Mouse (Mus musculus): ENCODE results near the gene AI413582. TPM values are rescaled to one million over a fixed set of nuclear protein-coding genes. Genes with fewer than 3 reads are reported as not detected.

AI413582 gene
- total and polyA plus RNA-seq, 3 experiments = 20.6 to 56.5 TPM; not detected in 1

GRCm38 (mm10) chr17:27609576-27609975 lies 44.0 kb upstream of the AI413582 start:
- TF ChIP-seq POLR2AphosphoS5 (IDR thresholded peaks at IDR 0.05; ENCODE audit: borderline replicate concordance, low read depth, low read length) = no peak
- TF ChIP-seq ZMIZ1 (IDR thresholded peaks at IDR 0.05; ENCODE audit: low read depth, low read length) = no peak
- TF ChIP-seq MAX (IDR thresholded peaks at IDR 0.05; ENCODE audit: low read length) = no peak
- no peak for TF ChIP-seq USF2 (IDR thresholded peaks at IDR 0.05; ENCODE audit: borderline replicate concordance in 1 of 2, insufficient read depth in 1 of 2, low read depth in 1 of 2, low read length in 2 of 2)
- no peak for DNase-seq (ENCODE audit: low read depth, low spot score)
- no peaks in the 10 kb centered on the region for H3K9me3 ChIP-seq (replicated peaks; ENCODE audit: insufficient read depth, low read length)
- no peak overlapping the region for H3K9ac ChIP-seq (ENCODE audit: control insufficient read depth, low read depth, low read length, poor library complexity, severe bottlenecking)
- H3K27ac ChIP-seq (ENCODE audit: control insufficient read depth, low read depth, low read length) = no peak overlapping the region
- H3K4me1 ChIP-seq (ENCODE audit: control insufficient read depth in 1 of 2, insufficient read depth in 2 of 2, low read length in 2 of 2) = peaks cover 12 to 31% of the 10 kb centered on the region in 2 experiments
- H3K79me2 ChIP-seq (ENCODE audit: control insufficient read depth, insufficient read depth, low read length, poor library complexity) = peaks cover 78% of the 10 kb centered on the region
- H3K27me3 ChIP-seq (ENCODE audit: control insufficient read depth in 1 of 2, insufficient read depth in 2 of 2, low read length in 2 of 2) = no peaks in the 10 kb centered on the region
- H3K4me3 ChIP-seq (ENCODE audit: control insufficient read depth in 1 of 2, insufficient read depth in 1 of 2, low read depth in 2 of 2, low read length in 2 of 2) = no peak overlapping the region
- H3K36me3 ChIP-seq (ENCODE audit: control insufficient read depth in 1 of 2, insufficient read depth in 2 of 2, low read length in 2 of 2) = peaks cover 2 to 21% of the 10 kb centered on the region in 2 experiments

- H3K27me3 ChIP-seq (ENCODE audit: control insufficient read depth in 1 of 2, insufficient read depth in 2 of 2, low read length in 2 of 2) = no peaks in the 10 kb centered on the region
- H3K9ac ChIP-seq (ENCODE audit: control insufficient read depth, low read depth, low read length, poor library complexity, severe bottlenecking) = 0 out of 2 replicates have a peak overlapping the region, but pooled peaks have one; percentile 9
- H3K4me3 ChIP-seq (ENCODE audit: control insufficient read depth in 1 of 2, insufficient read depth in 1 of 2, low read depth in 2 of 2, low read length in 2 of 2) = no peak overlapping the region
- peaks cover 2 to 14% of the 10 kb centered on the region in 2 experiments for H3K36me3 ChIP-seq (ENCODE audit: control insufficient read depth in 1 of 2, insufficient read depth in 2 of 2, low read length in 2 of 2)
- H3K79me2 ChIP-seq (ENCODE audit: control insufficient read depth, insufficient read depth, low read length, poor library complexity) = peaks cover 77% of the 10 kb centered on the region
- peak; percentile 75 for DNase-seq (ENCODE audit: low read depth, low spot score)
- TF ChIP-seq CHD1 (IDR thresholded peaks at IDR 0.05; ENCODE audit: low read depth, low read length) (no peak), USF2 (IDR thresholded peaks at IDR 0.05; ENCODE audit: borderline replicate concordance in 1 of 2, insufficient read depth in 1 of 2, low read depth in 1 of 2, low read length in 2 of 2) (no peak), MAX (IDR thresholded peaks at IDR 0.05; ENCODE audit: low read length) (no peak), NRF1 (IDR thresholded peaks at IDR 0.05; ENCODE audit: insufficient read depth, low read depth, low read length, poor library complexity, severe bottlenecking) (peak; percentile 66), ELF1 (IDR thresholded peaks at IDR 0.05; ENCODE audit: low read depth, low read length) (no peak), MAZ (IDR thresholded peaks at IDR 0.05; ENCODE audit: low read depth, low read length) (no peak), EP300 (IDR thresholded peaks at IDR 0.05; ENCODE audit: low read depth in 1 of 2, low read length in 2 of 2) (no peak; a peak in 1 of 4 replicates), UBTF (IDR thresholded peaks at IDR 0.05; ENCODE audit: borderline replicate concordance, insufficient read depth, low read depth, low read length) (no peak), MYC (IDR thresholded peaks at IDR 0.05; ENCODE audit: low read depth, low read length) (no peak), POLR2AphosphoS5 (IDR thresholded peaks at IDR 0.05; ENCODE audit: borderline replicate concordance, low read depth, low read length) (no peak), CTCF (IDR thresholded peaks at IDR 0.05 in 2 of 3, conservative IDR thresholded peaks at IDR 0.05 in 1 of 3; ENCODE audit: control insufficient read depth in 1 of 3, insufficient read depth in 1 of 3, low read depth in 2 of 3, low read length in 3 of 3, poor library complexity in 1 of 3, severe bottlenecking in 1 of 3) (no peak), GATA1 (IDR thresholded peaks at IDR 0.05; ENCODE audit: low read depth, low read length) (no peak), TBP (IDR thresholded peaks at IDR 0.05; ENCODE audit: low read depth, low read length) (no peak), TAL1 (IDR thresholded peaks at IDR 0.05; ENCODE audit: low read length) (peak; percentile 36), POLR2AphosphoS2 (IDR thresholded peaks at IDR 0.05; ENCODE audit: low read length) (no peak), RCOR1 (IDR thresholded peaks at IDR 0.05; ENCODE audit: low read depth, low read length) (0 out of 2 replicates have a peak, but pooled peaks have one; percentile 28), MXI1 (IDR thresholded peaks at IDR 0.05; ENCODE audit: low read depth, low read length) (0 out of 2 replicates have a peak, but pooled peaks have one; percentile 24), CHD2 (IDR thresholded peaks at IDR 0.05; ENCODE audit: low read length) (no peak), NELFE (IDR thresholded peaks at IDR 0.05; ENCODE audit: low read depth, low read length) (no peak), KAT2A (conservative IDR thresholded peaks at IDR 0.05; ENCODE audit: low read depth, low read length) (no peak), MYB (IDR thresholded peaks at IDR 0.05; ENCODE audit: low read depth, low read length) (no peak), BHLHE40 (IDR thresholded peaks at IDR 0.05; ENCODE audit: borderline replicate concordance, low read depth, low read length) (no peak), ZKSCAN1 (IDR thresholded peaks at IDR 0.05; ENCODE audit: low read depth, low read length) (no peak), SMC3 (IDR thresholded peaks at IDR 0.05; ENCODE audit: low read depth, low read length) (no peak), MEF2A (IDR thresholded peaks at IDR 0.05; ENCODE audit: extremely low read depth, insufficient replicate concordance, low read depth, low read length, poor library complexity, severe bottlenecking) (peak; percentile 59; the same call in 1 of the 2 replicates), ETS1 (IDR thresholded peaks at IDR 0.05; ENCODE audit: low read depth, low read length) (peak; percentile 49; the same call in 1 of the 2 replicates), POLR2A (IDR thresholded peaks at IDR 0.05; ENCODE audit: control insufficient read depth in 1 of 2, insufficient read depth in 1 of 2, low read depth in 1 of 2, low read length in 2 of 2, poor library complexity in 1 of 2) (no peak)
- peak overlapping the region; percentile 17; the same call in 1 of the 2 replicates for H3K27ac ChIP-seq (ENCODE audit: control insufficient read depth, low read depth, low read length)
- peaks cover 13 to 23% of the 10 kb centered on the region in 2 experiments for H3K4me1 ChIP-seq (ENCODE audit: control insufficient read depth in 1 of 2, insufficient read depth in 2 of 2, low read length in 2 of 2)
- no peaks in the 10 kb centered on the region for H3K9me3 ChIP-seq (replicated peaks; ENCODE audit: insufficient read depth, low read length)
Measured at GRCm38 (mm10) chr17:27603522-27604234, 38.1 kb upstream of the AI413582 start.
